Mouse (Mus musculus) liver, embryonic 11.5 days (tissue): Measurements from ENCODE around the gene Cpn2. TPM values are rescaled to one million over a fixed set of nuclear protein-coding genes. Genes with fewer than 3 reads are reported as not detected.

Source experiments
- ATAC-seq: fragments of 200-750 bp; cut with Nextera tagmentation; replicated peaks from 2 replicates; pipeline ENCODE4 v1.8.0; 2017; ENCODE audit warnings: moderate number of reproducible peaks, mild to moderate bottlenecking, moderate TSS enrichment, moderate library complexity; ENCODE audit not compliant: low FRiP score
- DNase-seq: peaks from one replicate; pipeline ENCODE4 v3.0.0-alpha.2; 2017; ENCODE audit warnings: low spot score
- H3K27ac ChIP-seq: fragments of 300-500 bp; sonication (generic); 2 replicates; pipeline ENCODE4 v1.5.1; 2014; ENCODE audit warnings: mild to moderate bottlenecking, low read depth, low read length, control low read depth
- H3K27me3 ChIP-seq: fragments of 300-500 bp; sonication (generic); replicated peaks from 2 replicates; pipeline ENCODE4 v1.6.1; 2014; ENCODE audit warnings: low read length, mixed read lengths; ENCODE audit not compliant: control insufficient read depth, insufficient read depth
- H3K36me3 ChIP-seq: fragments of 300-500 bp; sonication (generic); 2 replicates; pipeline ENCODE4 v1.6.1; 2014; ENCODE audit warnings: mild to moderate bottlenecking, low read length, moderate library complexity, mixed read lengths; ENCODE audit not compliant: control insufficient read depth, insufficient read depth
- H3K4me1 ChIP-seq: fragments of 300-500 bp; sonication (generic); replicated peaks from 2 replicates; pipeline ENCODE4 v1.6.1; 2014; ENCODE audit warnings: low read length, mixed read lengths; ENCODE audit not compliant: control insufficient read depth, insufficient read depth
- H3K4me2 ChIP-seq: fragments of 300-500 bp; sonication (generic); 2 replicates; pipeline ENCODE4 v1.6.1; 2014; ENCODE audit warnings: mild to moderate bottlenecking, control low read depth, moderate library complexity
- H3K4me3 ChIP-seq: fragments of 300-500 bp; sonication (generic); 2 replicates; pipeline ENCODE4 v1.5.1; 2014; ENCODE audit warnings: low read depth, low read length, control low read depth
- H3K9ac ChIP-seq: fragments of 300-500 bp; sonication (generic); 2 replicates; pipeline ENCODE4 v1.6.1; 2014; ENCODE audit warnings: low read depth, low read length, control low read depth
- H3K9me3 ChIP-seq: fragments of 300-500 bp; sonication (generic); 2 replicates; pipeline ENCODE4 v1.6.1; 2016; ENCODE audit warnings: low read length, inconsistent platforms, mixed read lengths; ENCODE audit not compliant: control insufficient read depth
- WGBS: fragments of 180-500 bp; shearing (Covaris S2); extraction: QIAGEN DNeasy Blood & Tissue Kit; methylation state at CpG from one replicate; pipeline ENCODE4 v1.1.7; 2014; 5-methylcytosine and 5-hydroxymethylcytosine counted together
- polyA plus RNA-seq: library from polyadenylated mRNA; unstranded; fragments of >200 nt; fragmentation: Nextera tagmentation; extraction: Ambion mirVana; gene quantifications from 2 replicates; pipeline ENCODE4 v1.2.1, GENCODE M21; 2014

Gene Cpn2
- polyA plus RNA-seq = 1.3 and 1.5 TPM in 2 replicates

DNA sequence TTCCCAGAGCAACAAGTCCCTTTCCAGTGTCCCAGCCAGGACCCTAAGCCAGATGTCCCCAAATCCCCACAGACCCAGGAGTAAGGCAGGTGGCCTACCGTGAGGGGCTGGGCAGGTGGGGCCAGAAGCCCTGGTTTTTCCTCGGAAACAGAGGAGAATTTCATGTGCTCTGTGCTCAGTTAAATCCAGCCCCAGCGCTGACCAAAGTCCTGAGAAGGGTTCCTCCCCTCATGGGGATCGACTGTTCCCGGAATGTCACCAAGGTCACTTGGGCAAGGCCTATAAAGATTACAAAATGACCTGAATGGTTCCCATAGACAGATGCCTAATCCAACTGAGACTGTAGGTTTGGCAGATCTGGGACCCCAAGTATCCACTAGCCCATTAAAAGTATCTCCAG, at the start of gene Cpn2:
Cpn2 (minus strand) TSS at position 141 of the 400 bp plus-strand sequence.
- ATAC-seq = no peak
- 57% methylated on average over 5 of the region's 5 CpGs for WGBS
- H3K9ac ChIP-seq = no peak within 1 kb of the TSS
- H3K27ac ChIP-seq = peak within 1 kb of the TSS; percentile 43; the same call in 1 of the 2 replicates
- H3K9me3 ChIP-seq = no peaks in the 10 kb centered on the region
- H3K4me3 ChIP-seq = peak within 1 kb of the TSS; percentile 24; the same call in 1 of the 2 replicates
- peak within 1 kb of the TSS; percentile 48 for H3K4me2 ChIP-seq
- no peak for DNase-seq
- peaks cover 4% of the 10 kb centered on the region; the same call in 1 of the 2 replicates for H3K4me1 ChIP-seq
- no peaks in the 10 kb centered on the region for H3K27me3 ChIP-seq
- H3K36me3 ChIP-seq = no peaks in the 10 kb centered on the region

GRCm38 (mm10) chr16:30314236-30314635, 46.9 kb upstream of the Cpn2 start:
- Histone ChIP-seq H3K9ac (no peak overlapping the region), H3K27me3 (peaks cover 12% of the 10 kb centered on the region; the same call in 1 of the 2 replicates), H3K4me2 (no peak overlapping the region), H3K4me1 (peaks cover 22% of the 10 kb centered on the region), H3K27ac (no peak overlapping the region), H3K4me3 (no peak overlapping the region), H3K36me3 (no peaks in the 10 kb centered on the region), H3K9me3 (no peaks in the 10 kb centered on the region)
- ATAC-seq = no peak
- no peak for DNase-seq

DNA sequence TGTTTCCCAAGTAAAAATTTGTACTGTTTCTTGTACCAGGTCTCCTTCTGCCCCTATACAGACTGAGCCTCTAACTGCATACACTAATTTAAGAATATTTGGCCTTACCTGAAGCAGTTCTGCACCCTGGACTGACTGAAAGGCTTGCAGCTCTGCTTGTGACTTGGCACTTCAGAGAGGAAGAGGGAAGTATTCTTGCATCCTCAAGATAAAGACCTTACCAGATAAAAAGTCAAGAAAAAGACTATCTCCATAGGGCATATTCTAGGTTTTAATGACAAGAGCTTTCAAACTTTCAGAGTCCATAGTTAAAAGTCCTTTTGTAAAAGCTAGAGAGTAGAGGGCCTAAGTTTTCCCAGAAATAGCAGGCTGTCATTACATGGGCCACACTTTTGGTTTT, 43.3 kb upstream of the Cpn2 start, which contains the start of gene Gp5:
Gp5 (minus strand) TSS at position 133 of the 400 bp plus-strand sequence.
- Histone ChIP-seq H3K9ac (peak within 1 kb of the TSS; percentile 65), H3K9me3 (no peaks in the 10 kb centered on the region), H3K4me1 (peaks cover 31% of the 10 kb centered on the region), H3K27ac (peak within 1 kb of the TSS; percentile 66), H3K36me3 (no peaks in the 10 kb centered on the region), H3K4me2 (peak within 1 kb of the TSS; percentile 100), H3K4me3 (peak within 1 kb of the TSS; percentile 62), H3K27me3 (peaks cover 30% of the 10 kb centered on the region)
- no peak for DNase-seq
- peak; percentile 67 for ATAC-seq

GRCm38 (mm10) chr16:30310171-30310515, 42.8 kb upstream of the Cpn2 start:
- H3K9ac ChIP-seq = 0 out of 2 replicates have a peak overlapping the region, but pooled peaks have one; percentile 65
- peaks cover 30% of the 10 kb centered on the region for H3K27me3 ChIP-seq
- no peaks in the 10 kb centered on the region for H3K9me3 ChIP-seq
- H3K36me3 ChIP-seq = no peaks in the 10 kb centered on the region
- peak overlapping the region; percentile 62 for H3K4me3 ChIP-seq
- H3K27ac ChIP-seq = peak overlapping the region; percentile 54; the same call in 1 of the 2 replicates
- ATAC-seq (no peak), DNase-seq (no peak)
- H3K4me1 ChIP-seq = peaks cover 31% of the 10 kb centered on the region
- peak overlapping the region; percentile 100 for H3K4me2 ChIP-seq
- whole genome bisulfite sequencing = 39% methylated on average over 8 of the region's 8 CpGs

- Histone ChIP-seq H3K9me3 (no peaks in the 10 kb centered on the region), H3K9ac (peak overlapping the region; percentile 65), H3K27me3 (peaks cover 30% of the 10 kb centered on the region), H3K4me1 (peaks cover 31% of the 10 kb centered on the region), H3K27ac (no peak overlapping the region), H3K36me3 (no peaks in the 10 kb centered on the region), H3K4me3 (peak overlapping the region; percentile 62), H3K4me2 (peak overlapping the region; percentile 100)
- peak; percentile 51 for DNase-seq
- WGBS = 2% methylated on average over 34 of the region's 34 CpGs
- no peak for ATAC-seq
Observed at GRCm38 (mm10) chr16:30309395-30310170, 42.3 kb upstream of the Cpn2 start.

DNA sequence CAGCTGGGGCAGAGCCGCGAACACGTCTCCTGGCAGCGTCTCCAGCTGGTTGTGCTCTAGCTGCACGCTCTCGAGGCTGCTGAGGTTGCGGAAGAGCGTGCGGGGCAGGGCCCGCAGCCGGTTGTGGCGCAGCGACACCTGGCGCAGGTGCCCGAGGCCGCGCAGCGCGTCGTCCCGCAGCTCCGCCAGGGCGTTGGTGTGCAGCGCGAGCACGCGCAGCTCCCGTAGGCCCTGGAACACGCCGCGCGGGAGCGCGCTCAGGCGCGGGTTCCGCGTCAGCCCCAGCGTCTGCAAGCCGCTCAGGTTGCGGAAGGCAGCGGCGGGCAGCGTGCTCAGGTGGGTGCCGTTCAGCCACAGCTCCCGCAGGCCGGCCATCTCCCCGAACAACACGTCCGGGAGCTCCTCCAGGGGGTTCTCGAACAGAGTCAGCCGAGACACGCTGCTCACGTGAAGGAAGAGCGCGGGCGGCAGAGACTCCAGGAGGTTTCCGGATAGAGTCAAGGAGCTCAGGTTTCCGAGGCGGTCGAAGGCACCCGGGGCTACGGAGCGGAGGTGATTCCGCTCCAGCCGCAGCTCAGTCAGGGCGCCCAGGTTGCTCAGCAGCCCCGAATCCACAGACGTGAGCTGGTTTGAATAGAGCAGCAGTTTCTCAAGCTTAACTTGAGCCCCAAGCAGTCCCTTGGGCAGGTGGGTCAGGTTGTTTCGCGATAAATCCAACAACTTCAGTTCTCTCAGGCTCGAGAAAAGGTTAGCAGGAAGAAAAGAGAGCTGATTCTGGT, 41.5 kb upstream of the Cpn2 start:
- DNase-seq (peak; percentile 68), ATAC-seq (peak; percentile 37; the same call in 1 of the 2 replicates)
- Histone ChIP-seq H3K27me3 (peaks cover 30% of the 10 kb centered on the region), H3K9ac (peak overlapping the region; percentile 65), H3K4me2 (peak overlapping the region; percentile 100), H3K9me3 (no peaks in the 10 kb centered on the region), H3K4me3 (peak overlapping the region; percentile 62), H3K4me1 (peaks cover 31% of the 10 kb centered on the region), H3K27ac (no peak overlapping the region), H3K36me3 (no peaks in the 10 kb centered on the region)
- WGBS = under 1% methylated on average over 72 of the region's 72 CpGs

DNA sequence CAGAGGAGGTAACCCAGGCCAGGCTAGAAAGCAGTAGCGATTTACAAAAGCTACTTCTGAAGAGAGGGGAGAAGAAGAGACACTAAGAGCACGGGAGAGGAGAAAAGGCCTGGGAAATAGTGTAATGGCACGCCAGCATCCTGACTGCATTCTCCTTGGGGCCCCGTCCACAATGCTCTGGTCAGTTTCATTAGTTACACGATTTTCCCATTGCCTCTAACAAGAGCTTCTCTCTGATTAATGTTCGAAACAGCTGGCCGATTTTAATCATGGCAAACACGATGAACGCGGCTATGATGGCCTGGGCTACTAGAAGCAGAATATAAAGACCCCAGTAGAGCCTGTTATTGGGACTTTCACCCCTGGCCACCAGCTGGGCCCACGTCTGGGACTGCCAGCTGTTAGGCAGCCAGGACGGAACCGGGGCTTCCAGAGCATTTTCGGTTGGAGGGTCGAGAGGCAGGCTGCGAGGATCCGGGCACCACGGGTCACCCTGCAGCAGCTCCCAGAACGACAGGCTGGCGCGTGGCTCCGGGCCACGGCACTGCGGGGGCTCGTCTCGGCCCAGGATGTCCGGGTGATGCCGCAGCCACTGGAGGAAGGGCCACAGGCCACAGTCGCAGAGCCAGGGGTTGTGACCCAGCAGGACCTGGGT, 40.8 kb upstream of the Cpn2 start:
- DNase-seq (peak; percentile 43), ATAC-seq (0 out of 2 replicates have a peak, but pooled peaks have one; percentile 13)
- Histone ChIP-seq H3K27ac (no peak overlapping the region), H3K9ac (peak overlapping the region; percentile 65), H3K4me1 (peaks cover 31% of the 10 kb centered on the region), H3K4me3 (peak overlapping the region; percentile 62), H3K4me2 (peak overlapping the region; percentile 100), H3K9me3 (no peaks in the 10 kb centered on the region), H3K27me3 (peaks cover 30% of the 10 kb centered on the region), H3K36me3 (no peaks in the 10 kb centered on the region)
- 21% methylated on average over 29 of the region's 29 CpGs for WGBS

DNA sequence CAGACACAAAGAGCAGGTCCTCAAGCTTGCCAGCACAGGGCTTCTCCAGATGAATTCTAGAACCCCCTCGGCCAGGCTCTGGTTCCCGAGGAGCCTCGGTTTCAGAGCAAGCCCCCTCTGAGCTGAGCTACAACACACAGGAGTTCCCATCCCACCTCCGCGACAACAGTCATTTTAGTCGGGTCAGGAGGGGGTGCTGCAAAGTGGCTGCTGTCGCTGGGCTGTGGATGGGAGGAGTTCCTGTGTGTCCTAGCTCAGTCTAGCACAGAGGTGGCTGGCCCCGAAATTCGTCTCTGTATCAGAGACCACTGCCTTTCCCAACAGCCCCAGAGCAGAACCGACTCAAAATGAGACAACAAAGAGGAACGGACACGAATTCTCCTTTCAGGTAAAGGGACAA, 40.0 kb upstream of the Cpn2 start:
- Histone ChIP-seq H3K4me1 (peaks cover 31% of the 10 kb centered on the region), H3K36me3 (no peaks in the 10 kb centered on the region), H3K27ac (no peak overlapping the region), H3K27me3 (peaks cover 30% of the 10 kb centered on the region), H3K4me2 (no peak overlapping the region; the same call in 1 of the 2 replicates), H3K9me3 (no peaks in the 10 kb centered on the region), H3K9ac (no peak overlapping the region), H3K4me3 (no peak overlapping the region)
- ATAC-seq (no peak), DNase-seq (peak; percentile 31)
- WGBS = 46% methylated on average over 12 of the region's 12 CpGs
